Mouse (Mus musculus) spleen, postnatal 4 days (tissue): ENCODE results near the gene Ttc7.

ENCODE experiments used
- DNase-seq, 2 experiments: peaks; one replicate each; pipeline ENCODE4 v3.0.0; 2022; ENCODE audit warnings: low spot score in 2 of 2

The Ttc7 gene

DNA sequence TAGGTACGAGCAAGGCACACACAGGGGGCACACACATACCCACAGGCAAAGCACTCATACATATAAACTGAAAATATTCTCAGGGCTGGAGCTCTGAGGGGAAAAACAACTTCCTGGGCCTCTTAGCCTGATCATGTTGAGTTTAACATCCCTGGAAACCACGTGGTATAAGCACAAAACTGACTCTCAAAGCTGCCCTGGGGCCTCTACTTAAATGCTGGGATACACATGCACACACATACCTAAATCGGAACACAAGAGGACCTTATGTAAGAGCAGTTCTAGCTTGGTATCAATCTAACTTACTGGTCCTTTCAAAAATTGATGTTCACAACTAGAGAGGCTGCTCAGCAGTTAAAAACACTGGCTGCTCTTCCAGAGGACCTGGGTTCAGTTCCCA, 146.7 kb downstream of the Ttc7 start:
- DNase-seq: no peak
